Mouse (Mus musculus) left cerebral cortex, adult 9 months (tissue): ENCODE results near the gene Gucy2c.

ENCODE experiments used
- DNase-seq, 2 experiments: peaks; one replicate each; pipeline ENCODE4 v3.0.0; 2022; ENCODE audit warnings: low spot score in 2 of 2

The Gucy2c gene

DNA sequence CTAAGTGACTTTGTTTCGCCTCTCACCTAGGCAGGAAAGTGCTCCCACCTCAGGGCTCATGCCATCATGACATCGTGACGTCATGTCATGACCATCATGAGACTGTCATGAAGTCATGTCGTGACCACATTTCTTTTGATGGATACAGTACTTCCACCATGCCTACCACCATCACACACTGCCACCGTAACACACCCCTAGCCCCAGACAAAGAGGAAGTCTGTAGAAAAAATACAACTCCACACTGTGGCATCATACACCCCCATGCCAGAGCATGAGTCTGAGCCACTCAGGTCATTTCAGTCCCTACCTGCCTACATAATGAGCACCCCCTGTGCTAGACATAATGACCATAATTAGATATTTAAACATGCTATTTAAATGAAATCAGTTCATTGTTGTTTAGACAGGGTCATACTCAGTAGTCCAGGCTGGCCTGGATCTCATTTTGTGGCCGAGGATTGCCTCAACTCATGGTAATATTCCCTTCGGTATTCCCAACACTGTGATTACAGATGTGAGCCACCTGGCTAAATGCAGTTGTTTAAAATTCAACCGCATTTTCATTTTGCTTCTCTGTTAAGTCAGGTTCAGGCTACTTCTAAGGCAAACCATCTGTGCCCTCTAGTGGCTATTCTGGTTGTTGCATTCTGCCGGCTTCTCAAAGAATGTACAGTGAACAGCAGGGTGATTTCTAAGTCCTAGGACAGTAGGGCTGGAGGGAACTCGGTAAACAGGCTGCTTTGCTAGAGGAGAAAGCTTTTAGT, 39.0 kb downstream of the Gucy2c start:
- peak; percentile 43 to 94 for DNase-seq

- no peak for DNase-seq
These were observed 40.3 kb downstream of the Gucy2c start for GRCm38 (mm10) chr6:136741281-136741680.

GRCm38 (mm10) chr6:136735766-136736165, 45.8 kb downstream of the Gucy2c start:
- DNase-seq: no peak

- no peak for DNase-seq
These were observed 53.4 kb downstream of the Gucy2c start for GRCm38 (mm10) chr6:136728144-136728543.

DNA sequence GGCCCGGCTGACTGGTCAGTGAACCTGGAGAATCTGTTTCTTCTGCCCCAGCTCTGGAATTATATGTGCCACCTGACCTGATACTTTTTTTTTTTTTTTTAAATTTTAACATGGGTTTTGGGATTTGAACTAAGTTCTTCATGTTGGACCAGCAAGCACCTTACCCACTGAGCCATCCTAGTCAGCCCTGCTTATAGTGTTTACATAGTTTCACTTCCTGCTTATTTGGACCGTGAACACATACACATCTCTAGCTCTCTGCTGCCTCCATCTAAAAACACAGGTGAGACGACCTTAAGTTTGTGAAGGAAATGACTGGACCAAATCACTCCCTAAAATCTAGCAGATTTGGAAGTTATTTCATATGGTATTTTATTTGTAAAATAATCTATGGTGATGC, 58.4 kb downstream of the Gucy2c start:
- DNase-seq: no peak

GRCm38 (mm10) chr6:136722565-136722964, 59.0 kb downstream of the Gucy2c start:
- DNase-seq: no peak

- peak in 1 of 2 experiments; percentile 48 for DNase-seq
These were observed 59.6 kb downstream of the Gucy2c start for GRCm38 (mm10) chr6:136721925-136722324.

- no peak for DNase-seq
These were observed 61.1 kb downstream of the Gucy2c start for GRCm38 (mm10) chr6:136720436-136720835.

- no peak for DNase-seq
These were observed 65.6 kb downstream of the Gucy2c start for GRCm38 (mm10) chr6:136715881-136716431.

- no peak for DNase-seq
These were observed 67.5 kb downstream of the Gucy2c start for GRCm38 (mm10) chr6:136714097-136714496.

GRCm38 (mm10) chr6:136710408-136710807, 71.2 kb downstream of the Gucy2c start:
- no peak for DNase-seq

DNA sequence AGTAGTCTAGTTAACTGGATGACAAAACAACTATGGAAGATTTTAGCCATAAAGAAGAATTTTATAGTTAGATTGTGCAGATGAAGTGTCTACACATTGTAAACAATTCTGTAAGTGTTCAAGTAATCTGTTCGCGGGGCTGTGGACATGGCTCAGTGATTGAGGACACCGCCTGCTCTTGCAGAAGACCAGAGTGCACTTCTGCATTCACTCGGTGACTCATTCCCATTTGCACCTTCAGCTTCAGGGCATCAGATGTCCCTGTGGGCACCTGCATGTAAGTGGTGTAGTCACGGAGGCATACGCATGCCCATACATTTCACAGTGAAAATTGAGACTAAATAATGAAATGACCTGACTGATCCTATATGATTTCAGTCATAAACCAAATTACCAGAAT, 73.0 kb downstream of the Gucy2c start:
- DNase-seq: no peak

GRCm38 (mm10) chr6:136701878-136702277, 79.7 kb downstream of the Gucy2c start:
- no peak for DNase-seq

GRCm38 (mm10) chr6:136701185-136701584, 80.4 kb downstream of the Gucy2c start:
- DNase-seq: no peak

- no peak for DNase-seq
These were observed 90.3 kb downstream of the Gucy2c start for GRCm38 (mm10) chr6:136691314-136691713.

- no peak for DNase-seq
These were observed 91.0 kb downstream of the Gucy2c start for GRCm38 (mm10) chr6:136690527-136690926.

DNA sequence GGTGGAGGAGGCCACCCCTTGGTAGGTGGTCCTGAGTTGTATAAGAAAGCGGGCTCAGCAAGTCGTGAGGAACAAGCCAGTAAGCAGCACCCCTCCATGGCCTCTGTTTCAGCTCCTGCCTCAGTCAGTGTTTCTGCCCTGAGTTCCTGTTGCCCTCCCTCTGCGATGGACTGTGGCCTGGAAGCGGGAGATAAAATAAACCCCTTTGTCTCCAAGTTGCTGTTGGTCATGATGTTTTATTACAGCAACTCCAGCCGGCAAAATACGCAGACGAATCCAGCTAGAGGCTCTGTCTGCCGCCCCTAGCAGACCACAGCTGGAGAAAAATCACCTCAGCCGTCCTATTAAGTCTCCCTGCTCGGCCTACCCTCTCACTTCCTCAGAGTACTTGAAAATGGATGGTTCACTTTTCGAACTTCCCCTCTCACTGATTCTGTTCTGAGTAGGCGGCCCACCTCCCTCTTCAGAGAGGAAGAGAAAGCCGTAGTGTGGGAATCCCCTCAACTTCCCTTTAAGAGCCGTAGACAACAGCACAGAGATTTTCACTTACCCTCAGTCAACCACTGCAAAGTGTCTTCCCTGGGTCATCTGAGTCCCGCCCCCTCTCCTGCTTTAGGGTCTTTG, 91.7 kb downstream of the Gucy2c start:
- DNase-seq: peak; percentile 4 to 5

DNA sequence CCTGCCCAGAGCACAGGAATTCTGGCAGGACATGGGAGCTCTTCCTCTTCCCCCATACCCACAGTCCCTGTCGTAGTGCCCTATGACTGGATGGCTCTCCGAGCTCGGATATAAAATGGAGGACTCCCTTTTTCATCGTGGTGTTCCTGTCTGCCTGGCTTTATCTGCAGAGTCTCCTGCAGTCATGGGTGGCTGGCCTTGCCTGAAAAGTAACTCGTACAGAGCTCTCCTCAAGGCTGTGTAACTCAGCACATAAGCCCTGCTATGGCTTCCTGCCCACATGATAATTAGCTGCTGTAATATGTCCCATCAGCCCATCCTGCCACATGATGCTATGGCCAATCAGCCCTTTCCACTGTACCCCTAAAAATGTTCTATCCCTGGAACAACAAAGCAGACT, 96.1 kb downstream of the Gucy2c start:
- DNase-seq: no peak

DNA sequence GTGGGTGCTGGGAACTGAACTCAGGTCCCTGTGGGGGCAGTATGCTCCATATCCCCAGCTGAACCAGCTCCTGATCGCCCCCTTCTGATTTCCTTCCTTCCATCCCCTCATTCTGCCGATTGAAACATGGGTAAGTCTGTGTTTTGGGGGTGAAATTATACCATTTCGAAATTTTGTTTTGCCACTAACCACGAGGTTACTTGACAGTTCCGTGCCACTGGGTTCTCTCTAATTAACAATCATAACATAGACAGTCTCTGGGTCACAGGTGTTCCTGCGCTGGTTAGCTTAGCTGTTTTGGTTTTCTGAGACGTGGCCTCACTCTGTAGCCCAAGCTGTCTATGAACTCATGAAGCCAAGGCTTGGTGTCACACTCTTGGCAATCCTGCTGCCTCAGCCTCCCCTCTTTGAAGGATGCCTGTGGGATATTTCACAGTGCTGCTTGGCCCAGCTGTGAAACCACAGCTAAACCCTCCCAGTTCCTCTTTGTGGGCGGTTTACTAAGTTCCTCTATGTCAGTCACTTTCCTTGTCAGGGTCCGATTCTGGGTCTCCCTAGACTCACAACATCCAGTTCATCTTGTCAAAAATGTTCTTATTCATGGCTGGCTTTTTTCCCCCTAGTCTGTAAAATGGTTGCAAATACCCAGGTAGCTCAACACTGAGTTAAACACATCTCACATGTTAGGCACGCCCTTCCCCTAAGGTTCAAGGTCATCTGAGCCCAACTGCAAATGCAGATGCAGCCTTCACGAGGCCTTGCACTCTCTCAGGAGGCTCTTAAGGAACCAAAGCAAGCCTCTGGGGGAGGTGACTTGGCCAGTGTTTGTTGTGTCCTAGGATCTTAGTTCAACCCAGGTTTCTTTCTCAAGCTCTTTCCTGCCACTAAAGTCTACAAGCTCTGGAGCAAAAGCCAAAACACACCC, 97.9 kb downstream of the Gucy2c start:
- DNase-seq: no peak

- no peak for DNase-seq
These were observed 102.2 kb downstream of the Gucy2c start for GRCm38 (mm10) chr6:136679381-136679780.

DNA sequence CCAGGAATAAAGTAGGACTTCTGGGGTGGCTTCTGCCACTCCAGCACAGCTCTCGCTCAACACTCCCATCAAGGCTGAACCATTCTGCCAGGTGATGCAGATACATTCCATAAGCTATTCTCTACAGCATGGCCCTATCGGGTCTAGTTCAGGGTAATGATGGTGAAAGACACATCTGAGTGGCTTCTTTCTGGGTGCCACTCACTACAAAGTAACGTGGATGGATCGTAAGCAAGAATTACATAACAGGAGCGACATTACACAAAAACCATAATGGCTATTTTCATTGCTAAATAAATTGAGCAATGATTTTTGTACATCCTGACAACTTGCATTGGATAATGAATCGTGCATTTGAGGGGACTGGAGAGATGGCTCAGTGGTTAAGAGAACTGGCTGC, 106.6 kb downstream of the Gucy2c start:
- DNase-seq: no peak

- DNase-seq: peak; percentile 26 to 70
These were observed 109.1 kb downstream of the Gucy2c start for GRCm38 (mm10) chr6:136672467-136672866.
